Mouse (Mus musculus): ENCODE data around the gene Notch1. TPM values are rescaled to one million over a fixed set of nuclear protein-coding genes. Genes with fewer than 3 reads are reported as not detected.
A peak's percentile ranks its signal among the peaks of the same experiment; 100 is the strongest.

The Notch1 gene
- total and polyA plus RNA-seq, 3 experiments, result 0.06 TPM; not detected in 2

DNA sequence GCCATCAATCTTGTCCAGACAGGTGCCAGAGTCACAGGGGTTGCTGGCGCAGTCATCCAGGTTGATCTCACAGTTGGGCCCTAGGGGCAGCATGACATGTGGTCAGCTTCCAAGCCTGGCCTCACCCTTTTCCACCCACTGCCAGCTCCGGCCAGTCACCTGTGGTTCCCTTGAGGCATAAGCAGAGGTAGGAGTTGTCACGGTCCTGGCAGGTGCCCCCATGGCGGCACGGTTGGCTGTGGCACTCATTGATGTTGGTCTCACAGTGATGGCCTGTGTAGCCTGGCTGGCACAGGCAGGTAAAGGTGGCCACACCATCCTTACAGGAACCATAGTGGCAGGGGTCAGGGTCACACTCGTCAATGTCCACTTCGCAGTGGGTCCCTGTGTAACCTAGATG, 38.6 kb downstream of the Notch1 start:
- TF ChIP-seq MAFK (IDR thresholded peaks at IDR 0.05; ENCODE audit: borderline replicate concordance, low read depth, low read length) (no peak), GATA1 (IDR thresholded peaks at IDR 0.05; ENCODE audit: low read depth, low read length) (no peak)
- no peaks in the 10 kb centered on the region for H3K79me2 ChIP-seq (ENCODE audit: control insufficient read depth, insufficient read depth, low read length, poor library complexity)
- H3K27ac ChIP-seq (ENCODE audit: control insufficient read depth, low read depth, low read length), result no peak overlapping the region
- H3K4me3 ChIP-seq (ENCODE audit: control insufficient read depth in 1 of 2, insufficient read depth in 1 of 2, low read depth in 2 of 2, low read length in 2 of 2), result no peak overlapping the region
- no peaks in the 10 kb centered on the region for H3K36me3 ChIP-seq (ENCODE audit: control insufficient read depth in 1 of 2, insufficient read depth in 2 of 2, low read length in 2 of 2)
- H3K4me1 ChIP-seq (ENCODE audit: control insufficient read depth in 1 of 2, insufficient read depth in 2 of 2, low read length in 2 of 2), result no peaks in the 10 kb centered on the region; a peak in 2 of 4 replicates
- H3K27me3 ChIP-seq (ENCODE audit: control insufficient read depth in 1 of 2, insufficient read depth in 2 of 2, low read length in 2 of 2), result peaks cover 4 to 10% of the 10 kb centered on the region in 2 experiments
- no peak for DNase-seq (ENCODE audit: low read depth, low spot score)
- H3K9ac ChIP-seq (ENCODE audit: control insufficient read depth, low read depth, low read length, poor library complexity, severe bottlenecking), result no peak overlapping the region
- H3K9me3 ChIP-seq (replicated peaks; ENCODE audit: insufficient read depth, low read length), result no peaks in the 10 kb centered on the region

DNA sequence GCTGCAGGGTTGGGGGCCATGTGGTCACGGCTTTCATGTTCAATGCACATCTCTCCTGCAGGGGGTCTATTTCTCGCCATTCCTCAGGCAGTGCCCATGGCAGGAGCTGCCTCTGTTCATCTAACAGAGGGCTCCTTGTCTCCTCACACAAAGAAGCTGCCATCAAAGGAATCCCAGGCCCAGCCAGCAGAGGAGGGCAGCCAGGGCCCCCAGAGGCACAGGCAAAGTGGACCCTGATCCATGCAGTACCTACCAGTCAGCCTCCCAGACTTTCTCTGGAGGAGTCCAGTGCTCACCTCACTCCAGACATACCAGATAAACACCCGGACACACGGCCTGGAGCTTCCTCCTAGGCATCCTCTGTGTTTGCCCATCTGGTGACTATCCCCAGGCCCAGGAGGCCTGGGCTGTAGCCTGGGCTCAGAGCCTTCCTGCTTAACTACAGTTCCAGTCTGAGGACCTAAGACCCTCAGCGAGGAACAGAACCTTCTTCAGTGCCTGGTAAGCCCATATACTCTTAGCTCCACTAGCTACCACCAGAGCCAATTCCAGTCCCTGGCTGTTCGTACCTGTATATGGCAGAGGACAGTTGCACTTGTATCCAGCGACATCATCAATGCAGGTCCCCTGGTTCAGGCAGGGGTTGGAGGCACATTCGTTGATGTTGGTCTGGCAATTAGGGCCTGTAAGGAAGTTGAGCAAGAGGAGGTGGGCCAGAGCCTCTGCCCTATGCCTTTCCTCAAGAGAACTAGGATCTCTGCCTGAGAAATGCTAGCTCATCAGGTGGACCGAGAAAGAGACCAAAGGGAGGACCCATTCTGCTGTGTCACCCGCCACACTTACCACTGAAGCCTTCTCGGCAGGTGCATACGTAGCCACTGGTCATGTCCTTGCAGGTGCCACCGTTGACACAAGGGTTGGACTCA, 40.7 kb downstream of the Notch1 start:
- H3K36me3 ChIP-seq (ENCODE audit: control insufficient read depth in 1 of 2, insufficient read depth in 2 of 2, low read length in 2 of 2), result no peaks in the 10 kb centered on the region
- no peak overlapping the region for H3K27ac ChIP-seq (ENCODE audit: control insufficient read depth, low read depth, low read length)

DNA sequence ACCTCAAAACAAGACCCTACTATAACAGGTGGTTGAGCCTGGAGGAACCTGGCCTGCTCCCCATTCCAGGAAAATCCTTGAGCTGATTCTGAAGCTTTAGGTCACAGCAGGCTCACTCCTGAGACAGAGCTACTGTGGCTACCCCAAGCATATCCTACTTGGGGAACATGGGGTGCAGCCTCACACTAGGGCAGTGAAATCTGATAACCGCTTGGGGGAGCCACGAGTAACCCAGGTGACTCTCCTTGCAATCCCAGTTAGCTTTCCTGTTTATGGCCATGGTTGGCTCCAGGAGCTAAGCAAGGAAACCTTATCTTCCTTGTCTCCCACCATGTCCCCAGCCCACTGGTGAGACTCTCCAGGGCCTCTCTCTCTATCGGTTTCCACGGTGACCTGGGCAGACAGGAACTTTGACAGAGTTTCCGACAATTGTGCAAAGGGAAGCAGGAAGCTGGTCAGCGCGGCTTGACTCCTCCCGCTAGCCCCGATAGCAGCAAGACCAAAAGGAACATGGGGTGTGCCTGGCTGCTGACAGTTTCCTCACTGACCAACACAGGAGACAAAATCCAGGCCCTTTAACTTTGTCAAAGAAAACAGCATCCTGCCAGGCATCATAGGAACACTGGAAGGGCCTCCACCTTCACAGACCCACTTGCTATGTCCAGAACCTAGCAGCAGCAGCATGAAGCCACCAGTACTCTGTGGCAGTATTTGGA, 41.5 kb downstream of the Notch1 start:
- DNase-seq (ENCODE audit: low read depth, low spot score), result no peak
- no peaks in the 10 kb centered on the region for H3K4me1 ChIP-seq (ENCODE audit: control insufficient read depth in 1 of 2, insufficient read depth in 2 of 2, low read length in 2 of 2)
- TF ChIP-seq RCOR1 (IDR thresholded peaks at IDR 0.05; ENCODE audit: low read depth, low read length), result no peak
- no peak for TF ChIP-seq BHLHE40 (IDR thresholded peaks at IDR 0.05; ENCODE audit: borderline replicate concordance, low read depth, low read length)
- TF ChIP-seq SMC3 (IDR thresholded peaks at IDR 0.05; ENCODE audit: low read depth, low read length), result 0 out of 2 replicates have a peak, but pooled peaks have one; percentile 10
- no peak for TF ChIP-seq MAX (IDR thresholded peaks at IDR 0.05; ENCODE audit: low read length)
- TF ChIP-seq ELF1 (IDR thresholded peaks at IDR 0.05; ENCODE audit: low read depth, low read length), result no peak
- TF ChIP-seq EP300 (IDR thresholded peaks at IDR 0.05; ENCODE audit: low read depth in 1 of 2, low read length in 2 of 2), result no peak
- TF ChIP-seq ETS1 (IDR thresholded peaks at IDR 0.05; ENCODE audit: low read depth, low read length), result no peak
- no peak for TF ChIP-seq ZC3H11A (IDR thresholded peaks at IDR 0.05; ENCODE audit: low read depth, low read length)
- TF ChIP-seq NRF1 (IDR thresholded peaks at IDR 0.05; ENCODE audit: insufficient read depth, low read depth, low read length, poor library complexity, severe bottlenecking), result no peak
- no peak for TF ChIP-seq POLR2AphosphoS2 (IDR thresholded peaks at IDR 0.05; ENCODE audit: low read length)
- TF ChIP-seq POLR2AphosphoS5 (IDR thresholded peaks at IDR 0.05; ENCODE audit: borderline replicate concordance, low read depth, low read length), result no peak
- peak in 2 of 3 experiments; percentile 11 to 13; a peak in 1 of 6 replicates for TF ChIP-seq CTCF (IDR thresholded peaks at IDR 0.05 in 2 of 3, conservative IDR thresholded peaks at IDR 0.05 in 1 of 3; ENCODE audit: control insufficient read depth in 1 of 3, insufficient read depth in 1 of 3, low read depth in 2 of 3, low read length in 3 of 3, poor library complexity in 1 of 3, severe bottlenecking in 1 of 3)
- no peak for TF ChIP-seq E2F4 (IDR thresholded peaks at IDR 0.05; ENCODE audit: borderline replicate concordance, low read depth, low read length)
- TF ChIP-seq JUND (IDR thresholded peaks at IDR 0.05; ENCODE audit: low read depth, low read length), result no peak
- no peaks in the 10 kb centered on the region for H3K9me3 ChIP-seq (replicated peaks; ENCODE audit: insufficient read depth, low read length)
- no peaks in the 10 kb centered on the region for H3K36me3 ChIP-seq (ENCODE audit: control insufficient read depth in 1 of 2, insufficient read depth in 2 of 2, low read length in 2 of 2)
- H3K27ac ChIP-seq (ENCODE audit: control insufficient read depth, low read depth, low read length), result no peak overlapping the region
- H3K4me3 ChIP-seq (ENCODE audit: control insufficient read depth in 1 of 2, insufficient read depth in 1 of 2, low read depth in 2 of 2, low read length in 2 of 2), result no peak overlapping the region
- no peaks in the 10 kb centered on the region for H3K79me2 ChIP-seq (ENCODE audit: control insufficient read depth, insufficient read depth, low read length, poor library complexity)
- no peak overlapping the region for H3K9ac ChIP-seq (ENCODE audit: control insufficient read depth, low read depth, low read length, poor library complexity, severe bottlenecking)
- H3K27me3 ChIP-seq (ENCODE audit: control insufficient read depth in 1 of 2, insufficient read depth in 2 of 2, low read length in 2 of 2), result peaks cover 4 to 10% of the 10 kb centered on the region in 2 experiments

More for the DNA sequence above, 40.7 kb downstream of the Notch1 start:
- Histone ChIP-seq H3K4me3 (ENCODE audit: control insufficient read depth in 1 of 2, insufficient read depth in 1 of 2, low read depth in 2 of 2, low read length in 2 of 2) (no peak overlapping the region), H3K9ac (ENCODE audit: control insufficient read depth, low read depth, low read length, poor library complexity, severe bottlenecking) (no peak overlapping the region), H3K9me3 (replicated peaks; ENCODE audit: insufficient read depth, low read length) (no peaks in the 10 kb centered on the region), H3K79me2 (ENCODE audit: control insufficient read depth, insufficient read depth, low read length, poor library complexity) (no peaks in the 10 kb centered on the region), H3K27me3 (ENCODE audit: control insufficient read depth in 1 of 2, insufficient read depth in 2 of 2, low read length in 2 of 2) (peaks cover 4 to 10% of the 10 kb centered on the region in 2 experiments), H3K4me1 (ENCODE audit: control insufficient read depth in 1 of 2, insufficient read depth in 2 of 2, low read length in 2 of 2) (no peaks in the 10 kb centered on the region)
- DNase-seq (ENCODE audit: low read depth, low spot score), result no peak
- TF ChIP-seq GATA1 (IDR thresholded peaks at IDR 0.05; ENCODE audit: low read depth, low read length) (no peak), TCF12 (IDR thresholded peaks at IDR 0.05; ENCODE audit: low read depth, low read length) (no peak), POLR2AphosphoS5 (IDR thresholded peaks at IDR 0.05; ENCODE audit: borderline replicate concordance, low read depth, low read length) (no peak), MAFK (IDR thresholded peaks at IDR 0.05; ENCODE audit: borderline replicate concordance, low read depth, low read length) (no peak), SMC3 (IDR thresholded peaks at IDR 0.05; ENCODE audit: low read depth, low read length) (no peak), TBP (IDR thresholded peaks at IDR 0.05; ENCODE audit: low read depth, low read length) (no peak), EP300 (IDR thresholded peaks at IDR 0.05; ENCODE audit: low read depth in 1 of 2, low read length in 2 of 2) (no peak), ZC3H11A (IDR thresholded peaks at IDR 0.05; ENCODE audit: low read depth, low read length) (no peak), ZKSCAN1 (IDR thresholded peaks at IDR 0.05; ENCODE audit: low read depth, low read length) (no peak), ETS1 (IDR thresholded peaks at IDR 0.05; ENCODE audit: low read depth, low read length) (no peak), E2F4 (IDR thresholded peaks at IDR 0.05; ENCODE audit: borderline replicate concordance, low read depth, low read length) (no peak), SIN3A (IDR thresholded peaks at IDR 0.05; ENCODE audit: low read length) (no peak)

Data from MEL (cell line).